Mouse (Mus musculus) ES-E14 (cell line): ENCODE results near the gene Rad51.

Experiments
- CHD2 ChIP-seq: IDR thresholded peaks from 2 replicates; pipeline ENCODE4 v1.6.1; 2014; ENCODE audit warnings: mild to moderate bottlenecking, low read depth, low read length, inconsistent platforms
- MAFK ChIP-seq: IDR thresholded peaks from 2 replicates; pipeline ENCODE4 v1.6.1; 2014; ENCODE audit warnings: mild to moderate bottlenecking, low read depth, low read length, inconsistent platforms; ENCODE audit not compliant: insufficient read depth
- ZC3H11A ChIP-seq: IDR thresholded peaks from 2 replicates; pipeline ENCODE4 v1.6.1; 2012; ENCODE audit warnings: low read depth, mild to moderate bottlenecking, inconsistent platforms, low read length, borderline replicate concordance

GRCm38 (mm10) chr2:119111060-119111459, 1.5 kb upstream of the Rad51 start:
- TF ChIP-seq CHD2 (no peak), MAFK (no peak), ZC3H11A (no peak)
